Mouse (Mus musculus) urinary bladder, adult 2 months (tissue): Measurements from ENCODE around the gene Ccdc82. TPM values are rescaled to one million over a fixed set of nuclear protein-coding genes. Genes with fewer than 3 reads are reported as not detected.

Experiments
- DNase-seq: peaks from one replicate; pipeline ENCODE4 v3.0.0; 2022; ENCODE audit warnings: low spot score
- polyA plus RNA-seq: library from polyadenylated mRNA; depleted of rRNA; stranded (reverse); fragments of >200 nt; gene quantifications from 2 replicates; pipeline ENCODE4 v1.2.3, GENCODE M21; 2012; rRNA removed

Ccdc82 gene
- 33.1 and 34.8 TPM in 2 replicates for polyA plus RNA-seq

DNA sequence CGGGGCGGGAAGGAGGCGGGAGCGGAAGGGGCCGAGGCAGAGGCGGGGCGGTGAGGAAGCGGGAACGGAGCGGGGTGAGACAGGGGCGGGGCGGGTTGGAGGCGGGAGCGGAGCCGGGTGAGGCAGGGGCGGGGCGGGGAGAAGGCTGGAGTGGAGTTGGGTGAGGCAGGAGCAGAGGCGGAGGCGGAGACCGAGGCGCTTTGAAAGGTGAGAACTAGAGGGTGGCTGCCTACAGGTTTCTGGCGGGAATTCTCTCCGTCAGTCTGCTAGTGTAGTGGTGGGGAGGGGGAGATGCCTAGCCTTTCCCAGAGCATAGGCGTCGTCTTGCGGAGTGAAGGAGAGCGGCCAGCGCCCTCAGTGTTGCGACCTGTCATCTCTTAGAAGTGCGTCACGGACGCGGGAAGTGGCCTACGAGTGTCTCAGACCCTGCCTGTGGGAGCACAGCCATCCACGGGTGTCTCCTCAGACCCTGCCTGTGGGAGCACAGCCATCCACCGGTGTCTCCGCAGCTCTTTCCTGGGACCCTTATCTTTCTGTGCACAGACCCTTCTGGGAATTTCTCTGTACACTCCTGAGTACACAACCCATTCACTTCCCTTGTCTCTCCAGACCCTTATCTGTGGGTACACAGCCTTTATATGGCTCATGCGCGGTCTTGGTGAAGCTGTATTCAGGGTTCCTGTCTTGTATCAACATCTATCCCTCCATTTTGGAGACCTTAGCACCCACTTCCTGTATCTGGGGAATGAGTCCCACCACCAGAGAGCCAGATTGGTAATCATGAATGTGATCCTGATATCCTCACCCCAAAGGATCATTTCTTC lies at the start of gene Ccdc82:
Gene Ccdc82 (plus strand): TSS at position 141 of the 824 bp plus-strand sequence.
- peak; percentile 76 for DNase-seq

DNA sequence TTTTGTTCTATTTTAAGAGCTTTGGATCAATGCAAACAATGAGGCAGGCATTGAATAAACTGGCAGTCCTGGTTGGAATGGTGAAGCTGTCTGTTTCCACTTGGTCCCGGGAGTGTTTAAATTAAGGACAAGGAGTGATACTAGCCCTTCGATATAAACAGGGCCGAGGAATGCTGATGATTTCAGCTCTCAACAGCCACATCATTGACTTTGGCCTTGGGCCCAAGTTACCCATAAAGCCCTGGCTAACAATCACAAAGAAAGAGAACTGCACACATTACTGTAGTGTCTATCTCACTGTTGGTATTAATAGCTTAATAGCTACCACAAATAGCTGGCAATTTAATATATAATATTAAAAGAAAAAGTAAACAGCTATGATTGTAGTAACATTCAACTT lies 46.7 kb upstream of the Ccdc82 start:
- DNase-seq: no peak

DNA sequence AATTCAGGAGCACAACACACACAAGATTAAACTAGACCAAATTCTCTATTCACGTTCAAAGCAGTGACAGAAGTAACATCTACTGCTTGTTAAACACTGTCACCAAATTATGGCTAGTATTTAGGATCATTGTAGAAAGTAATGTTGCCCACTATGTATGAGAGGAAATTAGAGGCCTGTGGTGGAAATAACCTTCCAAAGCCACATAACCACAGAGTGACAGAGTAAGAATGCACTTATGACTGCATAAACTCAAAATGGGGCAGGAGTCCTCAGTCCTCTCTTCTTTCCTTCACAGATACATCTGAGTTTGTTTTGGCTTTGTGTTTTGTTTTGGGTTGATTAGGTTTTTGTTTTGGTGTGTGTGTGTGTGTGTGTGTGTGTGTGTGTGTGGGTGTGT lies 43.6 kb upstream of the Ccdc82 start:
- no peak for DNase-seq

DNA sequence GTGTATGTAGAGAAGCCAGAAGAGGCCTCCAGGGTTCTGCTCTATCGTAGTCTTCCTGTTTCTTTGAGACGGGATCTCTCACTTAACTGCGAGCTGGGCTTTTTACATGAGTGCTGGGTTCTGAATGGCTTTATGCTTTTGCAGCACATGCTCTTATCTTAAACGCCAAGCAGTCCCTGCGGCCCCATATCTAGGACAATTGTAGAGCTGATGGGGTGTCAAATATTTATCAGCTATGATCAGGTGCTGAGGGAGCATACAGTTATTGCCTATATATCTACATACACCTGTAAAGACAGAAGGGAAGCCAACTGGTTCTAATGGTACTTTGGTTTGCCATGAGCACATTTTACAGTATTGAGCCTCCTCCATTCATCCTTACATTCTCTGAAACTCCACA lies 43.1 kb upstream of the Ccdc82 start:
- no peak for DNase-seq

DNA sequence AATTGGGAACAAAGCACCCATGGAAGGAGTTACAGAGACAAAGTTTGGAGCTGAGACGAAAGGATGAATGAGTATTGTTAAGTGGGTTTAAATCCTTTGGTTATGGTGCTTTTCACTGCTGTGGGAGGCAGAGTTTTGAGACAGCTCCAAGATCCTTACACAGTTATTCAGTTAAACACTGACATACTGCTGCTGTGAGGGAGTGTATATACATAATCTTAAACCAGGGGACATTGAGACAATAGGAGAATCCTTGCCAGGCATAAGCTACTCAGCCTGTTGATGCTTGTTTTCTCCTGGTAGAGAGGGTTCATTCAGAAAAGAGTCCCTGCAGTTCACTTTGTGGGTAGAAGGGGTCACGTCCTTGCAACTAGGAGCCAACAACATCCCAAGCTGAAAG lies 40.4 kb upstream of the Ccdc82 start:
- no peak for DNase-seq

DNA sequence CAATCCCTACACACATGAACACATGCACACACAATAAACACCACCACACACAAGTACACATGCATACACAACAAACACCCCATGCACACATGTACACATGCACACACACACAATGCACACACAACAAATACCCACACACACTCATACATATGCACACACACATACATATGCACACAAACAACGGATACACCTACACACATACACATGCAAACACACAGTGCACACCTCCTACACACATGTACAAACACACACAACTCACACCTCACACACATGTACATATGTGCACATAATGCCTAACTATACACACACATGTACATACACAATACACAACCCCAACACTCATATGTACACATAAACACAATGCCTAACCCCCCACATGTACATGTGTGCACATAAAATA lies 20.9 kb upstream of the Ccdc82 start:
- no peak for DNase-seq

DNA sequence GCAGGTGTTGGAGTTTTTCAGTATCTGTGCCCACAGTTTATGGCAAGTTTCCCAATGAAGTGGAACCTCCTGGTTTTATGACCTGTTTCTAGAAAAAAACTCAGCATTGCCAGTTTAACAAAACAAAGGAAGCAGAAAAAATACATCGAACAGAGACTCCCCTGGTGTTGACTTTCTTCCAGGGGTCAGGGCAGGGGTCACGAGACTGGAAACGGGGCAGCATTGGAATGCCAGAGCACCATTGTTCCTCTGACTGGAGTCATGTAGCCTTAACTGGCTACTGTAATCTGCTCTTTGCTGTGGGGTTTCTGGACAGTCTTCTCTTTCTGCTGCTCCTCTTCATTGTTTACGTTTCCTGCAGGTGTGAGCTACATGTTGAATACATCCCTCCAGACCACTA lies 16.2 kb upstream of the Ccdc82 start:
- DNase-seq: no peak

DNA sequence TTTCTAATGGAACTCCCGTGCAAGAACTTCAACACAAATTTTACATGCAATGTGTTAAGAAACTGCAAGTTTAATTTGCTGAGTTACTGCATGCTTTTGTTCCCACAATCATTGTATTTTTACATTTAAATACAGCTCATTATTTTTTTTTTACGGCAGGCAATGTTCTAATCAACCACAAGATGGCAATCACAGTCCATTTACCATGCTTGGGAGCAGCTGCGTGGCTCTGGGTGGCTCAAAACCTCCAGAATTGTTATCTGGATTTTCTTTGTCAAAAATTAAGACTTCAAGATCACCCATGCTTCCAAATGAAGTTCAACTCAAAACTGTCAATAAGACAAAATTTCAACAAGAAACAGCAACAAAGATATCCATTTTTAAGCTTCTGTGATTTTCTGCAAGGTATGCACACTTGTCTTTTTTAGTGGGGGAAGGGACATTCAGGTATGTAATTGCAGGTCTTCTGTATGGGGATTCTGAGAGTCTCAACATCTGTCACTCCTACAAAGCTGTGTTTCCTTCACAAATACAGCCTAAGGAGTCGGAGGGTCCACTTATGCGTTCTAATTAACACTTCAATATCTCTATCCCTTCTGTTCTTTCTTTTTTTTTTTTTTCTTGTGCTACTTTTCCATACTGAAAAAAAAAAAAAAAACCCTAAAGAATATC lies 15.1 kb upstream of the Ccdc82 start:
- DNase-seq: no peak

DNA sequence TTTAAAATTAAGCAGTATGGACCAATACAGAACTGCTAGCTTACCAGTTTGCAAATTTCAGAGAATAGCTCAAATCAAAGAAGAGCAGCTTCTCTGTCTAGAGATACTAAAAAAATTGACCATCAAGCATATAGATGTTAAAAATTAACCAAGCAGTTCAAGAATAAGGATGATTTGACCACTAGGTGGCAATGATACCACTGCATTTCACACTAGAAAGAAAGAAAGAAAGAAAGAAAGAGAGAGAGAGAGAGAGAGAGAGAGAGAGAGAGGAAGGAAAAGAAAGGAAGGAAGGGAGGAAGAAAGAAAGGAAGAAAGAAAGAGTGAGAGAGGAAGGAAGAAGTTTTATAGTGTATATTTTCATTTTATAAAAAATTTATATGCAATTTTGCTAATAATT lies 4.4 kb upstream of the Ccdc82 start:
- DNase-seq: no peak

DNA sequence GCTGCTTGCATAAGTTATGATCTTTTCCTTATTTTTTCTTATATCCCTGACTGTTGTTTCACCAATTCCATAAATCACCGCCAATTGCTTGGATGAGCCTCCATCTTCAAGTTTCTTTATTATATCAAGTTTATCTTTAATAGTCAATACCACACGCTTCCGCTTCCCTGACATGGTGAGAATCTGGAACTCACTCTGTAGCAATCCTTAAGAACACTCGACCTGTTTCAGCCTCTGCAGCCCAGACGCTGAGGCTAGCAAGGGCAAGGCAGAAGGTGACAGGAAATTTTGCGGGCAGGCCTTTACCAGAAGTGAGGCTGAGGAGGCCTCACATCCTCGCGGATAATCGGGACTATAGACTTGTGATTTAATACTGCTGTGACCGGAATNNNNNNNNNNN lies 1.3 kb upstream of the Ccdc82 start, which contains the start of gene Jrkl:
Gene Jrkl (minus strand): TSS at position 349 of the 400 bp plus-strand sequence.
- DNase-seq: peak; percentile 32

DNA sequence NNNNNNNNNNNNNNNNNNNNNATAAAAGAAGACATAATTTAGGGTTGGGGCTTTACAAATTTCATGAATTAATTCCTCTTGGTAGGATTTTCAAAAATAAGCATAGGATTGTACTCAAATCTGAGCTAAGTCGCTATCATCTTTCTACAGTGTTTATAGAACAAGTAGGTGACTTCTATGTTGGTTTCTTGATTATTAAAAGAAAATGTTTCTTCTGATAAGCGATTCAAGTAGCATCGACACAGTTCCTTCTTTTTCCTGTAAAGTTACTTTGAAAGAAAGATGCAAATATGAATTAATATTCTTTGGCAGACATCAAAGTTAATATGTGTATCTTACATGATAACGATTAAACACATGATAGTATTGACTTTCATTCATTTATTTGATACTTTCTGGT lies 1.3 kb downstream of the Ccdc82 start:
- DNase-seq: no peak

DNA sequence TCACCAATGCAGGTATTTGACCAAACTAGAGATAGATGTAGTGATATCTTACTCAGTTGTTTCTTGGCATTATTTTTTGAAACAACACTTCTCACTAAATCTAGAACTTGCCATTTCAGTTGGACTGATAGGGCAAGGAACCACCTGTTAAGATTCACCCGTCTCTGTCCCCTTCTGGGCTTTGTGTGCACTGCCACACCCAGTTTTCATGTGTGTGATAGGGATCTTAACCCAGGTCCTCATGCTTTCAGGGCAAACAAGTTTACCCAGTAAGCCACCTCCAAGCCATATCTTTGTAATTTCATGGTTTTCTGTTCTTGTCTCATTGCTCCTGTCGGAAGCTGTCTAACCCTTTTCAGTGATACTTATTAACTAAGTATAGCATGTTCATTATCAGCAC lies 4.5 kb downstream of the Ccdc82 start:
- no peak for DNase-seq

DNA sequence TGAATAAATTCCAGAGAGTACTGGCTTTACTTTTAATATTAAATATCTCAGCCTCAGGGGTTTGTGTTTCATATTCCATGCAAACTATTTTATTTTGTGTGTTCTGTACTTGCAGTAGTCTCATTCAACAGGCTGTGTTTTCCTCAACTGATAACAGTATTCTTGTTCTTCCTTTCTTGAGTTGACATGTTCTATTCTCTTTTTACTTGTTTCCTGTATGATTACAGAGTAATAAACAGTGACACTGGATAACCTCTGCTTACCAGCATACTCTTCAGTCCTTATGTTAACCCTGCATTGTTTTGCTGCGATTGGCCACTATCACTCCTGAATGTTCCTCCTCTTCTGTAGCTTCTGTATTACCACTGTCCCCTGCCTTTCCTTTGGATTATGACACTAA lies 10.0 kb downstream of the Ccdc82 start:
- no peak for DNase-seq

DNA sequence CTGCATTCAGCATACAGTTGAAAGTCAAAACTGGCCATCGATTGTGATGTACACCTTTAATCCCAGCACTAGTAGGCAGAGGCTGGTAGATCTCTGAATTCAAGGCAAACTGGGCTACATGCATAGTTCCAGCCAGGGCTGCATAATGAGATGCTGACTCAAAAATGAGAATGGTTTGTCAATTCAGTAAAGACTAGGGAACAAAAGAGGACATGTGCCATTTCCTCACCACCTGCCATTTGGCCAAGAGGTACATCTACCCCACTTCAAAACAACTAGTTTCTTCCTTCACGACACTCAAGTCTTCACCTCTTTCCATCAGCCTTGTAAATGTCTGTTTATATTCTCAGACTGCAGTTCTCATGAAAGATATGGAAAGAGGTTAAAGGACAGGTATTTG lies 11.4 kb downstream of the Ccdc82 start:
- DNase-seq: no peak

DNA sequence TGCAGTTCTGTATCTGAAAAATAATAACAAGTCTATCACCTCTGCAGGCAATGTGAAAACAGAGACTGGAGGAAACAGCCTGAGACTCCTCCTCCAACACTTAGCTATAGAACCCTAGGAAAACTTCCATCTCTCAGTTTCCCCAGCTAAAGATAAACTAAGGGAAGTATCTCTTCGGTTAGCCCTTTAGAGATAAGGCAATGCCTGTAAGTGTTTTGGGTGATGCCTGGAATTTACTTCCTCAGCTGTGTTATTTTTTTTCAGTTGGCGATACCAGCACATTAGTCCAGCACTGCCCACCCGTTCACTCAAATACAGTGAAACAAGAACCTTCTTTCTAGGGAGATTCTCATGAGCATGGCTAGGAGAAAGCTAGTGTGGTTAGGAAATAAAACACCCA lies 14.2 kb downstream of the Ccdc82 start:
- no peak for DNase-seq

DNA sequence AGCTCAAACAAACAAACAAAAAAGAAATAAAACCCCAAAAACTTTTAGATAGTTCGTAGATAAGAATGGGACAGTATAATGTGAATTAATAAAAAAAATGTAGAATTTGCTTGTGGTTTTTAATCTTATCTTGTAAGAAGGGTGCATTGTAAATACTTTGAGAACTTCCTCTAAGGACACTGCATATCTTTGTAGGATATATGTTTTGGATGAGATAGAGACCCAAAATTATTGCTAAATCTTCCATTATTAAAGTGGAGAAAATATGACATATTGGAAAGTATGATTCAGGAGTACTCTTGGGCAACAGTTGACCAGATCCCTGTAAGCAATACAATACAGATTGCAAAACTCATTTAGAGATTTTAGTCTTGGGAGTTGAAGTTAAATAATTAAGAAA lies 26.5 kb downstream of the Ccdc82 start:
- DNase-seq: no peak

DNA sequence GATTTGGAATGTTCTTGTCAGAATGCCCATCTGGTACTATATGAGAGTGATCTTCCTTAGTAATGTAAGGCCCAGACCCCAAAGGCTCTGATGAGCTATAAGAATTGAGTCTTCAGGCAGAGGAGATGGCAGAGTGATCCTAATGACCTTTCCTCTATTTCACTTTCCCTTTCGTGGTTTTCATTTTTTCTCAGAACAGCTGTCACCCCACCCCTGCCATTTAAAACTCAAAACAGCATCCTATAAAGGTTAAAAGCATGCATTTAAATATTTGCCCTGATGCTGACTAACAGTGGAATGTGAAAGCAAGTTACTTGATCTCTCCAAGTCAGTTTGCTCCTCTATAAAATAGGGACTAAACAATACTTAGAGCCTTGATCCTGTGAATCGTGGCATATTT lies 40.7 kb downstream of the Ccdc82 start:
- DNase-seq: no peak

DNA sequence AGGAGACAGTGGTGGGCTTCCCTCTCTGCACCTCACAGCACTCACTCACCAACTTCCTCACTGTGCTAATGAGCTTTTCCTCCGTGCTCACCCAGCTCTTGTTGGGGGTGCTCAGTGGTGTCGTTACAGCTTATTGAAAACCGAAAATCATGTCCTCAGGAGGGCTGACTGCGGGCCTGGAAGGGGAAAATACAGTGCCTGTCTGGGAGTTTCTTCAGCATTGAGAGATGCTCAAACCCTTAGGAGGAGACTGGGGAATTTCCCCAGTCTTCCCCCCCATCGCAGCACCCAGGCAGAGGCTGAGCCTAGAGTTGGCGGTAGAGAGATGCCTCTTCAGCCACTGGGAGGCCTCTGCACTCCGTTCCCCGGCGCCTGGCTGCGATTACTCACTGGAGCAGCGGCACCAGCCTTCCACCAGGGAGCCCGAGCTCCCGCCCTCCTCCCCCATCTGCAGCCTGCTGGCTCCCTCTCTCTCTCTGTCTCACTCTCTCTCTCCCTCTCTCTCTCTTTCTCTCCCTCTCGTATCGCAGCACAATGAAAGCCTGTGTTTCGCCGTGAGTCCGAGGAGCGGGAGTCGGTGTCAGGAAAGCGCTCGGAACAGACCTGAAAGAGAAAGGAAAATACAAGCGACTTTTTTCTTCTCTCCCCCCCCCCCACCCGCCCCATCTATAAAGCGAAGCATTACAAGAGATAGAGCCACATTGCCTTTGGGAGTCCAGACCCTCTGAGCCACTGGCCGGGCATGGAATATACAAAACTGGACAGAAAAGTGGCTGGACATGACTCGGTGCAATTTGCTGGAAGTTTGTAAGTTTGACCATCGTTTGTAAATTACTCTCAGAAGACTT lies 49.7 kb downstream of the Ccdc82 start:
- peak; percentile 88 for DNase-seq

DNA sequence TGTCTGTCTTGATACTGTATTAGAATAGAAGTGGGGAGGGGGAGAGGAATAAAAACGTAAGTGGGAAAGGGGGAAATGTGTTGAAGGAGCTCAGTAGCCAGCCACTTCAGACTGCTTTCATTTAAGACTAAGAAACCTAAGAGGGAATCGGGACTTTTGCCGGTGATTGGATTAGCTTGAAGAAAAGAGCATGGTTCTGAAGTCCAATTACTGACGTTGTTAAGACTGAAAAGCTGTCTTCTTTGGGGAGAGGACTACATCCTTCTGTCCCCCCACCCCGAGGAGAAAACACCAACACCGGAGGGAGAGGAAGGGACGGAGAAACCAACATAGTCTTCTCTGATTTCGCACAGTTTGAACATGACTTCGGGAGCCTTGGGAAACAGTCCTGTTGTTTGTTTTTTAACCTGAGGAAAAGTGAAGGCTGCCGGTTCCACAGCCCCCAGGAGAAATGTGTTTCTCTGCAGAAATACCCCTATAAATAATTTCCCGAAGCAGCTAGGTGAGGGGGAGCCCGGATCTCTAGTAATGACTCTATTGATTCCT lies 50.4 kb downstream of the Ccdc82 start:
- no peak for DNase-seq

DNA sequence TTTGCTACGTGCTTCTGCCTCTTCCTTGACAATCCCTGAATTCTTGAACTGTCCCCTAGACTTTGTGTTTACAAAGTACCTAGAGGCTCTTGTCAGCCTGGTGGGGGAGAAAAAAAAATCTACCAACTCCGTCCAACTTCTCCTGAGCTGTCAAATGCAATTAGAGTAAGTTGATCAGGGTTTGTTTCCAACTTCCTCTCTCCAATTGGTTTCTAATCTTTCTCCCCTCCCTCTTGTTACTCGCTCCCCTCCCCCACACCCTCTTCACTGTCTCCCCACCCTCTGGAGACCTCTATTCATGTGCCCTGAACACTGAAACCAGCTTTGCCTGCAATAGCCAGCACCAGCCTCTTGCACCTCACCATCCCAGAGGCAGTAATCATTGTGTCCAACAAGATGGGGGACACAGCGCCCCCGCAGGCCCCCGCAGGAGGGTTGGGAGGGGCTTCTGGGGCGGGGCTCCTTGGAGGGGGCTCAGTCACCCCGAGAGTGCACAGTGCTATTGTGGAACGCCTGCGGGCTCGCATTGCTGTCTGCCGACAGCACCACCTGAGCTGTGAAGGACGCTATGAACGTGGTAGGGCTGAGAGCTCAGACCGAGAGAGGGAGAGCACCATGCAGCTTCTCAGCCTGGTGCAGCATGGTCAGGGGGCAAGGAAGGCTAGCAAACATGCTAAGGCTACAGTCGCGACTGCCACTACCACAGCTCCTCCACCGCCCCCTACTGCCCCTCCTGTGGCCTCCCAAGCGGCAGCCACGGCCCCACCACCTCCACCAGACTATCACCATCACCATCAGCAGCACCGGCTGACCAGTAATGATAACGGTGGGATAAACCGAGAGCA lies 51.1 kb downstream of the Ccdc82 start, which contains the start of gene Maml2:
Gene Maml2 (plus strand): TSS at position 290 of the 845 bp plus-strand sequence.
- peak; percentile 60 for DNase-seq

DNA sequence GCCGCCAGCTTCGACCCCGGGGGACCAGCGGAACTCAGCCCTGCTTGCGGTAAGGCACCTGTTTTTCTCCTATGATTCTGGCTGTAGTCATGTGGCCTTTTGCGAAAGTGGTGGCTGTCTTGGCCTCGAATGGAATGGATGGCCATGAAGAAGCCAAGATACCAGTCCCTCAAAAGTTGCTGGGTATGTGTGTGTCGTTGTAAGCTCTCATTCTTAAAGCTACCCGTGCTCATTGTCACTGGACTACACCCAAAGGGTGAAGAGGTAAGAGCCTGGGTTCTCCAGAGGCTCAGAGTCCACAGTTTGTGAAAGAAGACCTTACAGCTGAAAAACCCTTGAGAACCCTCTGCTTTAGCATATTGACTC lies 51.7 kb downstream of the Ccdc82 start:
- DNase-seq: no peak
